Mouse (Mus musculus): ENCODE measurements around the gene Ech1. TPM values are rescaled to one million over a fixed set of nuclear protein-coding genes. Genes with fewer than 3 reads are reported as not detected.

The Ech1 gene
- total RNA-seq, 2 experiments from 2014 or later, result 211 to 220 TPM

Other genes starting within 250 kb of the Ech1 start
- 10 to 100 TPM; 43.0 to 44.1 TPM for gene Samd4b, start 227.1 kb upstream of the Ech1 start, total RNA-seq (2021)
- 10 to 100 TPM; 11.9 to 12.4 TPM for gene Pak4, start 227.0 kb upstream of the Ech1 start, total RNA-seq (2021)
- gene Acp7, start 193.9 kb upstream of the Ech1 start, total RNA-seq (2021), result not detected
- gene Fbxo27, start 132.4 kb upstream of the Ech1 start, total RNA-seq (2021), result 1 to 10 TPM; 3.0 to 3.3 TPM
- 10 to 100 TPM; 22.1 to 25.3 TPM for gene Fbxo17, start 108.4 kb upstream of the Ech1 start, total RNA-seq (2021)
- gene Mrps12, start 83.4 kb upstream of the Ech1 start, total RNA-seq (2021), result 10 to 100 TPM; 34.4 to 34.8 TPM
- 10 to 100 TPM; 16.2 to 19.5 TPM for gene Sars2, start 83.2 kb upstream of the Ech1 start, total RNA-seq (2021)
- gene Ccer2, start 69.0 kb upstream of the Ech1 start, total RNA-seq (2021), result not detected
- 10 to 100 TPM; 82.3 to 83.2 TPM for gene Sirt2, start 58.5 kb upstream of the Ech1 start, total RNA-seq (2021)
- gene Nfkbib, start 57.7 kb upstream of the Ech1 start, total RNA-seq (2021), result 10 to 100 TPM; 17.3 to 20.0 TPM
- 1 to 10 TPM; 1.7 to 1.8 TPM for gene Rinl, start 36.2 kb upstream of the Ech1 start, total RNA-seq (2021)
- 100 to 1,000 TPM; 369 to 382 TPM for gene Hnrnpl, start 16.7 kb upstream of the Ech1 start, total RNA-seq (2021)
- gene Lgals4, start 8.6 kb downstream of the Ech1 start, total RNA-seq (2021), result 1 to 10 TPM; 5.3 to 8.7 TPM
- 1 to 10 TPM in 1 of 2 experiments, under 1 TPM in 1; 0.52 to 2.3 TPM for gene Lgals7, start 38.6 kb downstream of the Ech1 start, total RNA-seq (2021)
- under 1 TPM; 0.10 to 0.20 TPM for gene Capn12, start 56.2 kb downstream of the Ech1 start, total RNA-seq (2021)
- 100 to 1,000 TPM; 133 to 160 TPM for gene Actn4, start 137.1 kb downstream of the Ech1 start, total RNA-seq (2021)
- gene Eif3k, start 156.6 kb downstream of the Ech1 start, total RNA-seq (2021), result 100 to 1,000 TPM; 191 to 212 TPM
- 1 to 10 TPM; 1.3 to 1.6 TPM for gene Map4k1, start 156.8 kb downstream of the Ech1 start, total RNA-seq (2021)